Mouse (Mus musculus) kidney, postnatal 25 days (tissue): ENCODE data around the gene Etv1.
A peak's percentile ranks its signal among the peaks of the same experiment; 100 is the strongest.
"Not testable (repeated sequence)": the region's sequence is repeated elsewhere in the genome, so short reads cannot be mapped to it uniquely, and the experiment has no call there.

Experiments used
- DNase-seq, 2 experiments: peaks; one replicate each; pipeline ENCODE4 v3.0.0; 2021; ENCODE audit warnings: mixed read lengths in 2 of 2

The Etv1 gene

DNA sequence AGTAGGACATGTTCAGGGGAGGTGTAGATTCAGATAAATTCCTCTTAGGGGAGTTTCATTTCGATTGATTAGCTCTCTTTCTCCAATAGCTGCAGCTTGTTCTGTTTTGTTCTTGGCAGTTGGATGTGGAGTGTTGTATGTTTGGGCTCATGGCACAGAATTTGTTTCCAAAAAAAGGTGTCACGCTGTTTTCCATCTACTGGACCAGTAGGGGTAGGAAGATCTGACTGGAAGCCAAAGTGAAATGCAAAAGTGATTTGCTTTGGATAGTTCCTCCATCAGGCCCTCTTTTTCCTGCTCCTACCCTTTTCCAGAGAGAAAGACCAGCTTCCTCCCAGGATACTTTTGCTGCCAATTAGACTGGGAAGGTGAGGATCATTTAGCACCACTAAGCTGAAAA, 39.1 kb downstream of the Etv1 start:
- no peak for DNase-seq

- no peak for DNase-seq
Measured at GRCm38 (mm10) chr12:38820642-38821041, 41.5 kb downstream of the Etv1 start.

GRCm38 (mm10) chr12:38824405-38824804, 45.2 kb downstream of the Etv1 start:
- DNase-seq = no peak

GRCm38 (mm10) chr12:38832981-38833380, 53.8 kb downstream of the Etv1 start:
- DNase-seq = peak in 1 of 2 experiments; percentile 32

DNA sequence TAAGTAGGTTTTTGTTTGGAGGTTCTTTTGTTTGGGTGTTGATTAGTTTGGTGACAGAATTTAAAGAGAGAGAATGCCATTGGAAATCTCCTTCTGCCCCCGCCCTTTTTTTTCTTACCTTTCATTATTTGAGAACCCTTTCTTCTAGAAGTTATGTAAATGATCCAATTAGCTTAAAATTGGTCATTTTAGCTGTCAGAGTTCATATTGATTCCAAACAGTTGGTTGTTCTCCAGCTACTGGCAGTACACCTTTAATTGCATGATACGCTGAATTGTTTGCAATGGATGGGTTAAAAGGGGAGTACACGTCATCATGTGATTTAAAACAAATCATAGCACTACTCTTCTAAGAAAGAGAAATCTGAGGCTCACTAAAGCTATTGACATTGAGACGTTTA, 55.4 kb downstream of the Etv1 start:
- no peak for DNase-seq

GRCm38 (mm10) chr12:38834986-38835385, 55.8 kb downstream of the Etv1 start:
- not testable (repeated sequence) for DNase-seq

GRCm38 (mm10) chr12:38843801-38844295, 64.7 kb downstream of the Etv1 start:
- DNase-seq = peak in 1 of 2 experiments; percentile 10

GRCm38 (mm10) chr12:38847500-38848261, 68.5 kb downstream of the Etv1 start:
- no peak for DNase-seq

DNA sequence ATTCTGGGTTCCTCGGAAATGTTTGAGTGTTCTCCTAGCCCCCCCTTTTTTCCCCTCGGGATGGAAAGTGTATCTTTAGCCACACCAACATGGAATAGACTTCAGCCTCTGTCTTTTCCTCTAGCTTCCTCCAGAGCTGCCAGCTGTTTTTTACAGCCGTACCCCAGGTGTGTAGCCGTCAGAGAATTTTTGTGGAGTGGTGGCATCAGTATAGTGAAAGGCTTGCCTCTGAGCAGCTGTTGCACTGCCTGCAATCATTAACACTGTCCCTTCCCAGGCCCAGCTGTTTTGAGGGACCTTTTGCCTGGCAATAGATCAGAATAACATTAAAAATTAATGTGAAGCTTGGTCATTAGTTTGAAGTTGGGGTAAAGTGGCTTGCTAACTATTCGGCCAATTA, 70.8 kb downstream of the Etv1 start:
- DNase-seq = no peak

GRCm38 (mm10) chr12:38854274-38854673, 75.1 kb downstream of the Etv1 start:
- DNase-seq = no peak

GRCm38 (mm10) chr12:38854751-38855150, 75.6 kb downstream of the Etv1 start:
- no peak for DNase-seq

DNA sequence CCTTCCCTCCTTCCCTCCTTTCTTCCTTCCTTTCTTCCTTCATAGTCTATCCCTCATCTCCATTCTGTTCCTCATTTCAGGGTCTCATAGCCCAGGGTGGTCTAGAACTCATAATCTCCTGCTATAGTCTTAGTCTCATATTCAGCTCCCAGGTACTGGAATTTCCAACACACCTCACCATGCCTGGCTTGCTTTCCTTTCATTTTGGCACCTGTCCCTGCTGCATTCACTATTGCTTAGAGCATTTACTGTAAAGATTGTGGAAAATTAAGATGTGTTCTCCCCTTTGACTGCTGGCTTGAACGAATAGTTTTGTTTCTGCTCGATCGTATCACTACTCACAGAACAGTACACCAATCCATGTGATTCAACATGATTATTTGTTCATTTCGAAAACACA, 80.5 kb downstream of the Etv1 start:
- DNase-seq = no peak

- no peak for DNase-seq
Measured at GRCm38 (mm10) chr12:38860168-38861115, 81.3 kb downstream of the Etv1 start.

- DNase-seq = no peak
Measured at GRCm38 (mm10) chr12:38863395-38863794, 84.2 kb downstream of the Etv1 start.

GRCm38 (mm10) chr12:38863982-38864828, 85.0 kb downstream of the Etv1 start:
- no peak for DNase-seq

DNA sequence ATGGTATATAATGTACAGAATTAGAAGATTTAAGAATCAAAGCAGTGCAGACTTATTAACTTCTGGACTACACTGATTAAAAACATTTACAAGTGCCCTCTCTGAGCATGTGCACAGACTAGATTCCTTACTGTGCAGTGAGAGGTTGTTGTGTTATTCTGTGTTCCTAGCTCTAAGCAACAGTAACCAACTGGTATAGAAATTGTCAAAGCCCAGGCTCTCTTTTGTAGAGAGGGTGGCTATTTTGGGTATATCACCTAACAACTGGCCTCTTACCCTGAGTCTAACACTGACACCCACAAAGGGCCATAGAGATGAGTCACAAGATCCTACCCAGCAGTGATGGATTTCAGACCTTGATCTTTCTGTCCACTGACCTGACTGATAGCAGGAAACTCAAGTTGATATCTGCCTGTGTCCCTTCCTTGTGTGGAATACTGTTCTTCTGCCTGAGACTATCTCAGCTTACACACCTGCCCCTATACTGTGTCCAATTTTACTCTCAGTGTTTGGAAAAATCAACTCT, 95.4 kb downstream of the Etv1 start:
- DNase-seq = no peak

GRCm38 (mm10) chr12:38904516-38904915, 125.3 kb downstream of the Etv1 start:
- DNase-seq = no peak

GRCm38 (mm10) chr12:38906314-38906713, 127.1 kb downstream of the Etv1 start:
- DNase-seq = no peak

- peak; percentile 3 to 25 for DNase-seq
Measured at GRCm38 (mm10) chr12:38906812-38907211, 127.6 kb downstream of the Etv1 start.

GRCm38 (mm10) chr12:38908947-38909346, 129.8 kb downstream of the Etv1 start:
- DNase-seq = no peak
